Mouse (Mus musculus): Measurements from ENCODE around the gene Atp2c2. TPM values are rescaled to one million over a fixed set of nuclear protein-coding genes. Genes with fewer than 3 reads are reported as not detected.

Atp2c2 gene
- polyA plus RNA-seq, 1 experiment from 2014 or later, result 2.4 TPM

- no peak for TF ChIP-seq CTCF (IDR thresholded peaks at IDR 0.05; ENCODE audit: low read depth)
- Histone ChIP-seq H3K4me3 (ENCODE audit: low read depth, low read length) (no peak overlapping the region), H3K4me1 (replicated peaks; ENCODE audit: control insufficient read depth, insufficient read depth, low read length) (no peaks in the 10 kb centered on the region), H3K4me2 (replicated peaks; ENCODE audit: low read depth) (no peak overlapping the region), H3K9me3 (ENCODE audit: control insufficient read depth) (no peaks in the 10 kb centered on the region), H3K9ac (ENCODE audit: low read depth, low read length) (no peak overlapping the region), H3K27ac (ENCODE audit: low read depth, low read length) (no peak overlapping the region), H3K36me3 (ENCODE audit: control insufficient read depth, insufficient read depth) (no peaks in the 10 kb centered on the region), H3K27me3 (replicated peaks; ENCODE audit: control insufficient read depth, insufficient read depth, low read length) (peaks cover 10% of the 10 kb centered on the region; the same call in 1 of the 2 replicates)
- 68% methylated on average over 7 of the region's 7 CpGs for WGBS
- ATAC-seq, result no peak
These were observed 5.1 kb upstream of the Atp2c2 start for GRCm38 (mm10) chr8:119694696-119695095.

- Histone ChIP-seq H3K4me2 (replicated peaks; ENCODE audit: low read depth) (no peak overlapping the region), H3K4me1 (replicated peaks; ENCODE audit: control insufficient read depth, insufficient read depth, low read length) (no peaks in the 10 kb centered on the region), H3K9me3 (ENCODE audit: control insufficient read depth) (no peaks in the 10 kb centered on the region), H3K27ac (ENCODE audit: low read depth, low read length) (no peak overlapping the region), H3K4me3 (ENCODE audit: low read depth, low read length) (no peak overlapping the region), H3K9ac (ENCODE audit: low read depth, low read length) (no peak overlapping the region), H3K27me3 (replicated peaks; ENCODE audit: control insufficient read depth, insufficient read depth, low read length) (peaks cover 10% of the 10 kb centered on the region; the same call in 1 of the 2 replicates), H3K36me3 (ENCODE audit: control insufficient read depth, insufficient read depth) (no peaks in the 10 kb centered on the region)
- TF ChIP-seq CTCF (IDR thresholded peaks at IDR 0.05; ENCODE audit: low read depth), result no peak
- 88% methylated on average over 2 of the region's 2 CpGs for WGBS
- no peak for ATAC-seq
These were observed 2.6 kb upstream of the Atp2c2 start for GRCm38 (mm10) chr8:119697163-119697562.

GRCm38 (mm10) chr8:119698960-119699359, 849 bp upstream of the Atp2c2 start:
- WGBS, result under 1% methylated on average over 12 of the region's 12 CpGs
- H3K4me2 ChIP-seq (replicated peaks; ENCODE audit: low read depth), result peak overlapping the region; percentile 64
- no peak; the same call in 1 of the 2 replicates for ATAC-seq
- H3K27me3 ChIP-seq (replicated peaks; ENCODE audit: control insufficient read depth, insufficient read depth, low read length), result peaks cover 10% of the 10 kb centered on the region; the same call in 1 of the 2 replicates
- H3K9ac ChIP-seq (ENCODE audit: low read depth, low read length), result no peak overlapping the region
- no peaks in the 10 kb centered on the region for H3K4me1 ChIP-seq (replicated peaks; ENCODE audit: control insufficient read depth, insufficient read depth, low read length)
- peak overlapping the region; percentile 35 for H3K4me3 ChIP-seq (ENCODE audit: low read depth, low read length)
- H3K27ac ChIP-seq (ENCODE audit: low read depth, low read length), result no peak overlapping the region
- no peaks in the 10 kb centered on the region for H3K36me3 ChIP-seq (ENCODE audit: control insufficient read depth, insufficient read depth)
- peak; percentile 86 for TF ChIP-seq CTCF (IDR thresholded peaks at IDR 0.05; ENCODE audit: low read depth)
- no peaks in the 10 kb centered on the region for H3K9me3 ChIP-seq (ENCODE audit: control insufficient read depth)

DNA sequence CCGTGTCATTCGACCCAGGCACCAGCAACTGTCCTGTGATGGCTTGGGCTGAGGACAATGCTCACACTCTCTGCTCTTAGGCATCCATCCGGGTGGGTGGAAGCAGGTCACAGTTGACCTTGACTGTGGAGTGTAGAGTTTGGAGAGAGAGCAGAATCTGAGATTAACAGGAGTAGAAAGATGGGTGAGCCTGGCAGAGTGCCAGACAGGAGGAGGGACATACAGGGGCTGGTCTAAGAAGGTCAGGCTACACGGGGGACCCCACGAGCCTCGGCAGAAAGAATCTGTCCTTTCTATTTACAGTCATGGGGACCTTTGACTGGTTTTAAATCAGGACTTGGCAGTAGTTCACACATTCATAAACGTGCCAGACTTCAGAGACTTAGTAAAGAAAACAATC, 3.2 kb downstream of the Atp2c2 start:
- Histone ChIP-seq H3K9ac (ENCODE audit: low read depth, low read length) (no peak overlapping the region), H3K27ac (ENCODE audit: low read depth, low read length) (no peak overlapping the region), H3K4me3 (ENCODE audit: low read depth, low read length) (no peak overlapping the region), H3K4me2 (replicated peaks; ENCODE audit: low read depth) (no peak overlapping the region), H3K27me3 (replicated peaks; ENCODE audit: control insufficient read depth, insufficient read depth, low read length) (peaks cover 10% of the 10 kb centered on the region; the same call in 1 of the 2 replicates), H3K4me1 (replicated peaks; ENCODE audit: control insufficient read depth, insufficient read depth, low read length) (no peaks in the 10 kb centered on the region), H3K36me3 (ENCODE audit: control insufficient read depth, insufficient read depth) (no peaks in the 10 kb centered on the region), H3K9me3 (ENCODE audit: control insufficient read depth) (no peaks in the 10 kb centered on the region)
- no peak for TF ChIP-seq CTCF (IDR thresholded peaks at IDR 0.05; ENCODE audit: low read depth)
- WGBS, result 32% methylated on average over 7 of the region's 7 CpGs
- ATAC-seq, result no peak

- 89% methylated on average over 9 of the region's 9 CpGs for WGBS
- ATAC-seq, result no peak
These were observed 7.3 kb downstream of the Atp2c2 start for GRCm38 (mm10) chr8:119707146-119707545.

GRCm38 (mm10) chr8:119708471-119708870, 8.7 kb downstream of the Atp2c2 start:
- Histone ChIP-seq H3K4me1 (replicated peaks; ENCODE audit: control insufficient read depth, insufficient read depth, low read length) (no peaks in the 10 kb centered on the region; the same call in 1 of the 2 replicates), H3K27me3 (replicated peaks; ENCODE audit: control insufficient read depth, insufficient read depth, low read length) (no peaks in the 10 kb centered on the region), H3K4me2 (replicated peaks; ENCODE audit: low read depth) (no peak overlapping the region), H3K9me3 (ENCODE audit: control insufficient read depth) (no peaks in the 10 kb centered on the region), H3K27ac (ENCODE audit: low read depth, low read length) (no peak overlapping the region), H3K9ac (ENCODE audit: low read depth, low read length) (no peak overlapping the region), H3K36me3 (ENCODE audit: control insufficient read depth, insufficient read depth) (no peaks in the 10 kb centered on the region), H3K4me3 (ENCODE audit: low read depth, low read length) (no peak overlapping the region)
- no peak for ATAC-seq
- WGBS, result 90% methylated on average over 8 of the region's 8 CpGs
- TF ChIP-seq CTCF (IDR thresholded peaks at IDR 0.05; ENCODE audit: low read depth), result no peak

More at GRCm38 (mm10) chr8:119707146-119707545, 7.3 kb downstream of the Atp2c2 start:
- Histone ChIP-seq H3K4me1 (replicated peaks; ENCODE audit: control insufficient read depth, insufficient read depth, low read length) (no peaks in the 10 kb centered on the region; the same call in 1 of the 2 replicates), H3K27ac (ENCODE audit: low read depth, low read length) (no peak overlapping the region), H3K36me3 (ENCODE audit: control insufficient read depth, insufficient read depth) (no peaks in the 10 kb centered on the region), H3K9ac (ENCODE audit: low read depth, low read length) (no peak overlapping the region), H3K27me3 (replicated peaks; ENCODE audit: control insufficient read depth, insufficient read depth, low read length) (no peaks in the 10 kb centered on the region), H3K4me2 (replicated peaks; ENCODE audit: low read depth) (no peak overlapping the region), H3K9me3 (ENCODE audit: control insufficient read depth) (no peaks in the 10 kb centered on the region), H3K4me3 (ENCODE audit: low read depth, low read length) (no peak overlapping the region)
- TF ChIP-seq CTCF (IDR thresholded peaks at IDR 0.05; ENCODE audit: low read depth), result no peak
